Mouse (Mus musculus) neutrophil, adult 65 days (primary cell): ENCODE measurements around the gene Cyp11a1. TPM values are rescaled to one million over a fixed set of nuclear protein-coding genes. Genes with fewer than 3 reads are reported as not detected.

Experiments
- total RNA-seq: library from RNA; stranded (reverse); gene quantifications from 2 replicates; pipeline ENCODE4 v1.2.4, GENCODE M21; 2023

The Cyp11a1 gene
- 2.3 and 3.1 TPM in 2 replicates for total RNA-seq

DNA sequence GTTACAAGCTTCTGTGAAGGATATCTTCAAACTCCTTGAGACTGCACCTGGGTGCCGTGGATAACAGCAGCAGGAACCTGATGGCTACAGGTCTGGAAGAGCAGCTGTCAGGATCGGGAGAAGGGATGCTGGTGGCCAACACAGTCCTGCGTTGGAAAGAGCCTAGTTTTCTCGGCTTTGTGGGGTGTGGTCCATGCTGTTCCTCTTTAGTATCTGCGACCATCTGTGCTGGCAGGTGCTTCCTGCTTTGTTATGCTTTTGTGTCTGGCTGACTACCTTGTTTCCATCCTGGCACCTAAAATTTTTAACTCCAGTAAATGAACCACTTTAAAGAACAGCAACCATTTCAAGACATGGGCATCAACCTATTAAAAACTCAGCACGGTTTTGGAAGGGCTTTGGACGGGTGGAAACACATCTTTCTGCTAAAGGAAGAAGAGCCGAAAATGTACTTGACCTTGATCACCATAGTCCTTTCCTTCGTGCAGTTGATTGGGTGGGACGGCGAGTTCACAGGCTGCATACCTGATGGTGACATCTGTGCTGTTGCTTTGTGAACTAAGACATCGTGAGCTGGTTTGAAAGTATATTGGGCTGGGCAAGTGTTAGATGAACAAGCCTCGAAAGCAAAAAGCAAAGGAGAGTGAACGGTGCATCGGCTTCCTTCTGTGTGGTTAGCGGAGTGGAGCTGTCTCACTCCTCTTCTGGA lies at the start of gene Cyp11a1:
Gene Cyp11a1 (plus strand): TSS at position 659 of the 709 bp plus-strand sequence.

DNA sequence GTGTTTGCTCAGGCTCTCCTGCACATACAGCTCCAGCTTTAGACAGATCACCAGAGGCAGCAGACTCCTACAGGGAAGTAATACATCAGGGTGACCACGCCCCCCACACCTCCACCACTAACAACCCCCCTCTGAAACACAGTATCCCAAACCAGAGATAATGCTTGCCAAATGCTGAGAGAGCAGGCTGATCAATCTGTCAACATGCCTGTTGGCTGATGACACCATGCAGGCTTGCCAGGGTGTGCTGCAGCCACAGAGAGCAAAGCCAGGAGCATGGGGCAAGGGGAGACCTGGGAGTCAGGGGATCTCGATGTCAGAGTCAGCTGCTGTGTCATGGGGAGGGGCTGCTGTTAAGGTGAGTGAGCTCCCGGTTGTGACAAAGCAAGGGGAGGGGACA lies 57.3 kb downstream of the Cyp11a1 start, which contains the start of gene Stra6:
Gene Stra6 (plus strand): TSS at position 258 of the 400 bp plus-strand sequence.

Other genes starting within 250 kb of the Cyp11a1 start
- 208 and 260 TPM in 2 replicates for gene Clk3, start 240.6 kb upstream of the Cyp11a1 start, total RNA-seq
- 46.2 and 56.8 TPM in 2 replicates for gene Arid3b, start 169.6 kb upstream of the Cyp11a1 start, total RNA-seq
- 57.9 and 62.1 TPM in 2 replicates for gene Ubl7, start 95.4 kb upstream of the Cyp11a1 start, total RNA-seq
- 32.7 and 34.0 TPM in 2 replicates for gene Sema7a, start 66.3 kb upstream of the Cyp11a1 start, total RNA-seq
- gene Stra6, start 57.4 kb downstream of the Cyp11a1 start, total RNA-seq = not detected in 2 replicates
- not detected in 2 replicates for gene Ccdc33, start 112.4 kb downstream of the Cyp11a1 start, total RNA-seq
- 0.38 TPM in 1 of 2 replicates, not detected in the other for gene Islr, start 197.9 kb downstream of the Cyp11a1 start, total RNA-seq
- gene Islr2, start 197.9 kb downstream of the Cyp11a1 start, total RNA-seq = 0.16 TPM in 1 of 2 replicates, not detected in the other
- 18.9 and 27.7 TPM in 2 replicates for gene Pml, start 243.4 kb downstream of the Cyp11a1 start, total RNA-seq
- 7.1 and 10.3 TPM in 2 replicates for gene Stoml1, start 246.8 kb downstream of the Cyp11a1 start, total RNA-seq